Mouse (Mus musculus) embryo, embryonic 11 days (tissue): ENCODE data around the gene Car11.
"Not testable (repeated sequence)": the region's sequence is repeated elsewhere in the genome, so short reads cannot be mapped to it uniquely, and the experiment has no call there.

ENCODE experiments used
- DNase-seq: peaks from one replicate; pipeline ENCODE4 v3.0.0-alpha.2; 2015

The Car11 gene

GRCm38 (mm10) chr7:45699523-45700141, at the start of gene Car11:
Gene Car11, plus strand, starts transcription at chr7:45699843.
- no peak for DNase-seq

- DNase-seq, result not testable (repeated sequence)
Measured at GRCm38 (mm10) chr7:45650484-45650883, 49.2 kb upstream of the Car11 start.

GRCm38 (mm10) chr7:45654424-45655047, 45.1 kb upstream of the Car11 start:
- DNase-seq, result peak; percentile 51

GRCm38 (mm10) chr7:45660746-45661478, 38.7 kb upstream of the Car11 start:
- no peak for DNase-seq

GRCm38 (mm10) chr7:45661702-45662101, 37.9 kb upstream of the Car11 start:
- DNase-seq, result not testable (repeated sequence)

- no peak for DNase-seq
Measured at GRCm38 (mm10) chr7:45665303-45666138, 34.1 kb upstream of the Car11 start.

- no peak for DNase-seq
Measured at GRCm38 (mm10) chr7:45666161-45666560, 33.5 kb upstream of the Car11 start, which contains the start of gene Fut2. Gene Fut2, minus strand, starts transcription at chr7:45666394.

- DNase-seq, result no peak
Measured at GRCm38 (mm10) chr7:45667761-45668160, 31.9 kb upstream of the Car11 start.

- DNase-seq, result no peak
Measured at GRCm38 (mm10) chr7:45668921-45669320, 30.7 kb upstream of the Car11 start.

- no peak for DNase-seq
Measured at GRCm38 (mm10) chr7:45677627-45678295, 21.9 kb upstream of the Car11 start.

DNA sequence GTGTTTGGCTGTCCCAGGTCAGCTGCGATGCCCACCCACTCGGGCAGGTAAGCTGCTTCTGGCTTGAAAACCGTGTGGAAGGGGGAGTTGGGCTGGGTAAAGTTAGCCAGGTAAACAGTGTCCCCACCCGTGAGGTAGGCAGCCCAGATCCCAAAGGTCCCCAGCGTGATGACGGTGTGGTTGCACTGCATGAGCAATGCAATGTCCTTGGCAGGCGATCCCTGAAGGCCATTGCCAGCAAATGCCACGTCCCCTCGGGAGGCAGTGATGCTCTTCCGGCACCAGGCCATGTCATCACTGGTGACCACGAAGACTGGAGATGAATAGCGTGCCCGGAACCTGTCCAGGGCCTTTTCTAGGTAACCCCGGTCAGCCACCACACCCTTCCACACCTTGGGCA, 21.1 kb upstream of the Car11 start:
- DNase-seq, result no peak

DNA sequence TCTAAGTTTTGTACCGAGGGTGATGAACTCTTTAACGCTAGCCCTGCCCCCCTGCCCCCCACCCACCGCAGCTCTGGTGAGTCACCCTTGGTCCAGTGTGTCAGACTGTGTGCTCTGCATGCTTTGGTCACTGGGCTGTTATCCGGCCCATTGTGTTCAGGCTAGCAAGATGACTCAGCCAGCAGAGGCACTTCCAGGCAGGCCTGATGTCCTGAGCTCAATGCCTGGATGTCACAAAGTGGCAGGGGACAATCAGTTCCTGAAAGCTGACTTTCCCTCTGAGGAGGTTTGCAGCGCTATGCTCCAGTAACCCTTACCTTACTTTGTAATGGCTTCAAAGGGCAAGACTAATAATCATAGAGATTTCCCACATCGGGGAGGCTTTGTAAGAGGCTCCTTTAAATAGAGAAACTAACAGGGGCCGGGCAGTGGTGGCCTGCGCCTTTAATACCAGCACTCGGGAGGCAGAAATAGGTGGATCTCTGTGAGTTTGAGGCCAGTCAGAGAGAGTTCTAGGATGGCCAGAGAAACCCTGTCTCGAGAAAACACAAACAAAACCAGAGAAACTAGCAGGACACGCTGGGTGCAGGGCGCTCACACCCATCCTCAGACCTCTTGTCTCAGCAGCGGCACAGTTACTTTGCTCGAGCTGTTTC, 19.5 kb upstream of the Car11 start:
- no peak for DNase-seq

DNA sequence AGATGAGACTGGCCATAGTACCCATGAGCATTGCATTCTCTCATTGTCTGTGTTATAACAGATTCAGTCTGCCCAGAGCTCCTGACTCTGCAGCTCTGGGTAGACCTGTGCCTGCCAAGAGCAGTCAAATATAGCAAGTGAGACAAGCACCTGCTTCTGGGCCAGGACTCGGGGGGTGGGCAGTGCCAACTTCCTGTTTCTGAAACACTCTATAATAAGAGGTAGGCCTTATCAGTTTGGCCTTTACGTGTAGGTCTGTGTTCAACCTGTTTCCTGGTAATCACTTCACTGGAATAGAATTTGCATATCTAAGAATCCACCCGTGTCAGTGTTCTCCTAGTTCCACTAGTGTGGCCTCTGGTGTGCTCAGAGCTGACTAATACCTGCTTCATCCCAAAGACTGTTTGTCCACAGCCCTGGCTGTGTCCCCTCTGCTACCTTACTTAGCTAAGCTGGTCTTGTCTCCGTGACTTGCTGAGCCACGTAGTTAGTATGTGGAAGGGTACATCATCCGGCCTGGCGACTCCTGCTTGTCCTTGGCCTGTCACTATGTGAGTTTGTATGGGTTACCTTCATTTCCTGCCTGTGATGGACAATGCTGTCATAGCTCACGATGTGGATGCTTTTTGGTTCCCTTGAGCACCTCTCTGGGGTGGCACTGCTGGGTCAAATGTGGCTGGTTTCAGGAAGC, 18.5 kb upstream of the Car11 start:
- DNase-seq, result no peak

GRCm38 (mm10) chr7:45682144-45683126, 17.2 kb upstream of the Car11 start:
- peak; percentile 94 for DNase-seq

DNA sequence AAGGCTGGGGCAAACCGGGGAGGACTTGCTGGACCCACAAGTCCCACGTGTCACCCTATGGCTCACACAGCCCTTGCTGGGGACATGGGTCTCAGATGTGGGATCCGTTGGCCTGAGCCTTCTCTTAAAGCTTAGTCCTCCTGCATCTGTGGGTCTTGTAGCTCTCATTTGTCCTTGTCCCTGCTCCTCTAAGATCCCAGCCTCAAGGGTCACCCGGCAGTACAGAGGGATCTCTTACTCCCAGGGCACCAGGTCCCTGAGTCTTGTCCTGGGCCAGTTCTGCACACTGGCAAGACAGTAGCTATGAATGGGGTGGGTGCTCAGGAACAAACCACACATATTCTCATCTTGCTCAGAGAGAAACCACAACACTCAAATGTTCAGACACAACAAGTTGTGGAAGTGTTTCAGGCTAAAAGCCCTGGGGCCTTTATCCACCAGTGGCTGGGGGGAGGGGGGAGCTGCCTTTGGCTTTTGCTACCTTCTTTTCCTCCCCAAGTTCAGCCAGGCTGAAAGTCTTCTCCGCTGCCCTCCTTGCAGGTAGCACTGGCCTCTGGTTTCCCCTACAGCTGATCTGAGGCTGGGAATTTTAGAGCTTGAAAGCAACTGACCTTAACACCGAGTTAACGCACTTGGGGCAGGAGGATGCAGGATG, 16.1 kb upstream of the Car11 start, which contains the start of gene Ntn5:
Ntn5 (plus strand) TSS at position 627 of the 655 bp plus-strand sequence.
- no peak for DNase-seq

- DNase-seq, result no peak
Measured at GRCm38 (mm10) chr7:45685811-45686210, 13.8 kb upstream of the Car11 start.

DNA sequence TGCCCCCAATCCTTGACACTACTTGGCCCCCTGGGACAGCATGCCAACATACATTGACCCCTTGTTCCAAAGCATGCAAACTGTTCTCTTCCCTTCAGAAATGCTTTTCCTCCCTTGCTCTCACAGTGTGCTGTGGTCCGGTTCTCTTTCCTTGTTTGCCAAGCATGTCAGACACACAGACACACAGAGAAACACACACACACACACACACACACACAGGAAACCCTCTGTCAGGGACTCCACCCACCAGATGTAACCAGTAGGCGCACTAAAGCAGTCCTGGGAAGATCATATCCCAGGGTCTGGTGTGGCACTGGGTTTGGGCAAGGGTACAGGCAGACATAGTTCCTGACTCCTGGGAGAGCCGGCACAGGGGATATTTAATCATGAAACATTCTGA, 12.8 kb upstream of the Car11 start:
- DNase-seq, result no peak

- DNase-seq, result no peak
Measured at GRCm38 (mm10) chr7:45689099-45689498, 10.5 kb upstream of the Car11 start.

GRCm38 (mm10) chr7:45689800-45690199, 9.8 kb upstream of the Car11 start:
- no peak for DNase-seq
